Mouse (Mus musculus) embryonic facial prominence, embryonic 15.5 days (tissue): ENCODE data around the gene Ntn4. TPM values are rescaled to one million over a fixed set of nuclear protein-coding genes. Genes with fewer than 3 reads are reported as not detected.

ENCODE experiments used
- ATAC-seq: fragments of 200-750 bp; cut with Nextera tagmentation; 2 replicates; pipeline ENCODE4 v1.8.0; 2017; ENCODE audit warnings: low read depth, moderate TSS enrichment; ENCODE audit not compliant: insufficient number of reproducible peaks, low FRiP score, low TSS enrichment
- H3K27ac ChIP-seq: fragments of 300-500 bp; sonication (generic); replicated peaks from 2 replicates; pipeline ENCODE4 v1.5.1; 2015; ENCODE audit warnings: mild to moderate bottlenecking, inconsistent platforms
- H3K27me3 ChIP-seq: fragments of 300-500 bp; sonication (generic); 2 replicates; pipeline ENCODE4 v1.6.1; 2015; ENCODE audit warnings: inconsistent platforms
- H3K36me3 ChIP-seq: fragments of 300-500 bp; sonication (generic); 2 replicates; pipeline ENCODE4 v1.6.1; 2015; ENCODE audit warnings: mild to moderate bottlenecking, inconsistent platforms
- H3K4me1 ChIP-seq: fragments of 300-500 bp; sonication (generic); 2 replicates; pipeline ENCODE4 v1.6.1; 2015; ENCODE audit warnings: inconsistent platforms
- H3K4me2 ChIP-seq: fragments of 300-500 bp; sonication (generic); replicated peaks from 2 replicates; pipeline ENCODE4 v1.6.1; 2015; ENCODE audit warnings: mild to moderate bottlenecking, inconsistent platforms
- H3K4me3 ChIP-seq: fragments of 300-500 bp; sonication (generic); replicated peaks from 2 replicates; pipeline ENCODE4 v1.5.1; 2015; ENCODE audit warnings: mild to moderate bottlenecking, inconsistent platforms
- H3K9ac ChIP-seq: fragments of 300-500 bp; sonication (generic); 2 replicates; pipeline ENCODE4 v1.6.1; 2015; ENCODE audit warnings: inconsistent platforms
- H3K9me3 ChIP-seq: fragments of 300-500 bp; sonication (generic); replicated peaks from 2 replicates; pipeline ENCODE4 v1.6.1; 2016; ENCODE audit warnings: inconsistent platforms
- WGBS: fragments of 180-500 bp; shearing (Covaris S2); methylation state at CpG from one replicate; pipeline ENCODE4 v1.1.7; 2015; 5-methylcytosine and 5-hydroxymethylcytosine counted together
- polyA plus RNA-seq: library from polyadenylated mRNA; unstranded; fragments of >200 nt; fragmentation: Nextera tagmentation; extraction: Ambion mirVana; gene quantifications from 2 replicates; pipeline ENCODE4 v1.2.1, GENCODE M21; 2015

The Ntn4 gene
- polyA plus RNA-seq, 1 experiment from 2014 or later = 1.1 TPM

DNA sequence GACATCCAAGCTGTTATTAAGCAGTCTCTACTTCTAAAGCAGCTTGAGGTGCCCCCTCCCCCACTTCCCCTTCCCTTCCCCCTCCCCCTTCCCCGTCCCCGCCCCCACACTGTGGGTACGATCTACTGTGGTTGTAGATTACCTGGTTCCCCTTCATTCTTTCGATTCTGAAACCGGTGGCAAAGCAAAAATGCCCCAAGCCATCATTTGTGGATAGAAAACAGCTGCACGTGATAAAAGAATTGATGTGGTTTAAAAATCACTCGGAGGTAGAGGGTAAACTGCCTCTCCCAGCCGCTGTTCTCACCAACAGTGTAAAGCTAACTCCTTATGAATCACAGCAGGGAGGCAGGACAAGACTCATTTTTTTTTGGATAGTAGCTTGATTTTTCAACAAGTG, 25.6 kb upstream of the Ntn4 start:
- H3K4me2 ChIP-seq = no peak overlapping the region
- ATAC-seq = no peak
- no peak overlapping the region for H3K4me3 ChIP-seq
- no peaks in the 10 kb centered on the region for H3K36me3 ChIP-seq
- H3K9me3 ChIP-seq = no peaks in the 10 kb centered on the region
- 28% methylated on average over 8 of the region's 8 CpGs for WGBS
- H3K9ac ChIP-seq = no peak overlapping the region
- no peaks in the 10 kb centered on the region for H3K27me3 ChIP-seq
- H3K27ac ChIP-seq = no peak overlapping the region
- H3K4me1 ChIP-seq = no peaks in the 10 kb centered on the region

DNA sequence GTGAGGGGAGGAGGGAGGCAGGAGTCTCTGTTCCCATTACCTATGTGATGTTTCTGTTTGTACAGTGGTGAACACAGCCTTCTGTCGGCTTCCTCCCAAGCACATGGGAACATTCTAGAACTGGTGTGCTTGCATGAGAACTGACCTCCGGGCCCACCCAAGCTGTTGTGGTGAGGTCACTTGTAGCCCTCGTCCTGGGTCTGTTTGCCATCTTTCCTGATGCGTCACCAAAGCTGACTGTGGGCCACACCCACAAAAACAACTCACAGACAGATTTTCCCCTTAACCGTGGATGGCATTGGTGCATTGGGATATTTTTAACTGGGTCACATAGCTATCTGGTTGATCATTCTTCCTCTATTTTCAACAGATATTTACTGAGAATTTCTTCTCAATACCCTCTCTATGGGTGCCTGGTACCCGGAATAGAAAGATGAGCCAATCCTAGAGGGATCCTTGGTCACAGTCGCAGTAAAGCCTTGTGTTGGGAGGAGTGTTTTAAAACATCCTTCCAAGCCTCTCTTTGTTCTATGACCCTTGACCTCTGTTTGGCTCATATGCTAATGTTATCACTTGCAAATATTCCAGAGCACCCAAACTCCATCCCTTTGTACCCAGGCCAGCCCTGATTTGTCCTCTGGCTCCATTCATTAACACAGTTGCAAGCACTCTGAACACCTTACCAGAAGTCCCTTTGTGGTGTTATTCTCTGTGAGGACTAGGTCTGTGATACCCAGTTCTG, 19.9 kb upstream of the Ntn4 start:
- H3K4me3 ChIP-seq = no peak overlapping the region
- H3K4me2 ChIP-seq = no peak overlapping the region
- no peaks in the 10 kb centered on the region for H3K36me3 ChIP-seq
- ATAC-seq = no peak
- no peaks in the 10 kb centered on the region for H3K27me3 ChIP-seq
- WGBS = 66% methylated on average over 7 of the region's 7 CpGs
- no peaks in the 10 kb centered on the region for H3K4me1 ChIP-seq
- no peak overlapping the region for H3K9ac ChIP-seq
- no peaks in the 10 kb centered on the region for H3K9me3 ChIP-seq
- no peak overlapping the region for H3K27ac ChIP-seq

DNA sequence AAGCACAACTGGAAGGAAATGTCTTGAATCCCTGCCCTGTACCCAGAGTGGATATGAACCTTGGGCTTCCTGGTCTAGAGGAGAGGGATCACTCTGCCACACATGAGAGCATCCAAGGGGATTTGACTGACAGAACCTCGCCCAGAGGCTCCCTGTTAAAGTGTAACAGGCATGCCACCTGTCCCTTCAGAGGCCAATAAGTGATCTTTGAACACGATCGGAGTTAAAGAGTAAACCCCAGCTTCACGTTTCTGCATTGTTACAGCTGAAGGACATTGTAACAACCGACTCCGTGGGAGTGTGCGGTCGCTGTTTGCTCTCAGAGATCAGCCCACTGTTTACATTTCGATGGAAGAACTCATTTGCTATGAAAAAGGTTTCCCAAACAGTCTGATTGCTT, 16.8 kb upstream of the Ntn4 start:
- Histone ChIP-seq H3K9ac (no peak overlapping the region), H3K9me3 (no peaks in the 10 kb centered on the region), H3K4me2 (no peak overlapping the region), H3K4me1 (no peaks in the 10 kb centered on the region), H3K27me3 (no peaks in the 10 kb centered on the region), H3K27ac (no peak overlapping the region), H3K4me3 (no peak overlapping the region), H3K36me3 (no peaks in the 10 kb centered on the region)
- no peak for ATAC-seq
- 45% methylated on average over 9 of the region's 9 CpGs for WGBS

DNA sequence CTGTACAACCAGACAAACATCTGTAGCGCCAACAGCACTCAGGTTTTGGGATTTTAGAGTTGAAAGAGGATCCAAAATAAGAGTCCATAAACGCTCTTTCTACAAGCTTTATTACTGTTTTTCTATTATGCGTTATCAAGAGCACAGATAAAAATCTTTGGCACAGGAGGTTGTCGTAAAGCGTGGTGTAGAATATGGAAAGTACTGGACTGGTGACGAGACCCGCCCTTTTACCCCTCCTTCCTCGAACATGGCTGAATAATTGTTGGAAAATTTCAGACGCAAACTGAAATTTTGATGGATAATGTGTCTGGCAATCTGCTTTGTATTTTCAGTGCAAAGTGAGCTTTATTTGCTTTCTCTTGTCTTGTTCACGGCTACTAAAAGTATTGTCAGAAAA, 16.3 kb upstream of the Ntn4 start:
- no peaks in the 10 kb centered on the region for H3K4me1 ChIP-seq
- H3K9me3 ChIP-seq = no peaks in the 10 kb centered on the region
- H3K36me3 ChIP-seq = no peaks in the 10 kb centered on the region
- H3K27ac ChIP-seq = no peak overlapping the region
- no peaks in the 10 kb centered on the region for H3K27me3 ChIP-seq
- H3K4me3 ChIP-seq = no peak overlapping the region
- H3K9ac ChIP-seq = no peak overlapping the region
- 55% methylated on average over 10 of the region's 10 CpGs for WGBS
- no peak overlapping the region for H3K4me2 ChIP-seq
- ATAC-seq = no peak

DNA sequence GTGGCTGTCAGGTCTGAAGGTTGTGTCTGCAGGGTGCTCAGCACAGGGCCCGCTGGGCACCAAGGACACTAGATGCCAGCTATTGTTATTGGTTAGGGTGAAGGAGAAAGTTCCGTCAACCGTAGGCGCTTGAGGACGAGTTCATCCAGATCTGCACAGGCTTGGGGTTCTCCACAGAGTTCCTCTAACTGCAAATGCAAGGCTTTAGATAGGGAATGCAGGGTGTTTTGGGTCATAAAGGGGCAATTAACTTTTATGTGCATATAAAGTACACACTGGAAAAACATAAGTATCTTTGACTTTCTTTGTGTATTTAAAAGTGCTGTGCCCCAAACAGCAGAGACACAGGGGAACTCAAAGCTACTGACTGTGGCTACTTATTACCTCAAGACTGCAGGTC, 10.2 kb upstream of the Ntn4 start:
- no peak overlapping the region for H3K4me3 ChIP-seq
- H3K27ac ChIP-seq = no peak overlapping the region
- no peak for ATAC-seq
- no peaks in the 10 kb centered on the region for H3K36me3 ChIP-seq
- no peaks in the 10 kb centered on the region for H3K9me3 ChIP-seq
- H3K9ac ChIP-seq = no peak overlapping the region
- H3K27me3 ChIP-seq = no peaks in the 10 kb centered on the region
- 96% methylated on average over 5 of the region's 5 CpGs for WGBS
- H3K4me1 ChIP-seq = no peaks in the 10 kb centered on the region
- H3K4me2 ChIP-seq = no peak overlapping the region

DNA sequence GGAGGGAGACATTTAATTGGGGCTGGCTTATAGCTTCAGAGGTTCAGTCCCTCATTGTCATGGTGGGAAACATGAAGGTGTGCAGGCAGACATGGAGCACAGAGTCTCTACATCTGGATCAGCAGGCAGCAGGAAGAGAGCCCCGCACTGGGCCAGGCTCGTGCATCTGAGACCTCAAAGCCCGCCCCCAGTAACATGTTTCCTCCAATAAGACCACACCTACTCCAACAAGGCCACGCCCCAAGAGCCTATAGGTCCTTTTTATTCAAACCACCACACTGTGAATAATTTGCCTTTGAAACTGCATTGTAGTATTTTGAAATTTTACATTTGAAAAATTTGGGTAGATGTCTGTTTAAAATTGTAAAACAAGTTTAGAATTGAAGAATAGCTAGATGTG, 8.4 kb upstream of the Ntn4 start:
- no peaks in the 10 kb centered on the region for H3K9me3 ChIP-seq
- H3K36me3 ChIP-seq = no peaks in the 10 kb centered on the region
- no peaks in the 10 kb centered on the region for H3K27me3 ChIP-seq
- H3K27ac ChIP-seq = no peak overlapping the region
- H3K9ac ChIP-seq = no peak overlapping the region
- H3K4me2 ChIP-seq = no peak overlapping the region
- no peak overlapping the region for H3K4me3 ChIP-seq
- no peaks in the 10 kb centered on the region for H3K4me1 ChIP-seq
- no peak for ATAC-seq
- 68% methylated on average over 4 of the region's 4 CpGs for WGBS

DNA sequence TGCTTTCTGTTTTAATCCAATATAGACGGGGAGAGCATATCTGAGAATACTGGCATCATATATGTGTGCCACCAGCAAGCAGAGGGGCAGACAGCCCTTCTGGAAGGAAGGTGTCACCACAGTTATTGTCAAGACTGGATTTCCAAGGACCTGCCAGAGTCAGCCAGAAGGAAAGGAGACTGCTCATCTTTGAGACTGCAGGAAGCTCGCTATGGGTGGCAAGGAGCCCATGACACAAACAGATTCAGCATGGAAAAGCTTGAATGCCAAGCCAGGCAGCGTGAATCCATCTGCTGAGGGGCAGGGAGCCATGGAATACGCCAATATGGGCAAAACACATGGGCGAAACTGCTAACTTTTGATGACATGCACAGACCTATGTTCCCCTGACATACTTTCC, 6.9 kb upstream of the Ntn4 start:
- ATAC-seq = no peak
- Histone ChIP-seq H3K27me3 (no peaks in the 10 kb centered on the region), H3K9me3 (no peaks in the 10 kb centered on the region), H3K4me2 (no peak overlapping the region), H3K27ac (no peak overlapping the region), H3K9ac (no peak overlapping the region), H3K36me3 (no peaks in the 10 kb centered on the region), H3K4me3 (no peak overlapping the region), H3K4me1 (no peaks in the 10 kb centered on the region)
- WGBS = 80% methylated on average over 5 of the region's 5 CpGs

DNA sequence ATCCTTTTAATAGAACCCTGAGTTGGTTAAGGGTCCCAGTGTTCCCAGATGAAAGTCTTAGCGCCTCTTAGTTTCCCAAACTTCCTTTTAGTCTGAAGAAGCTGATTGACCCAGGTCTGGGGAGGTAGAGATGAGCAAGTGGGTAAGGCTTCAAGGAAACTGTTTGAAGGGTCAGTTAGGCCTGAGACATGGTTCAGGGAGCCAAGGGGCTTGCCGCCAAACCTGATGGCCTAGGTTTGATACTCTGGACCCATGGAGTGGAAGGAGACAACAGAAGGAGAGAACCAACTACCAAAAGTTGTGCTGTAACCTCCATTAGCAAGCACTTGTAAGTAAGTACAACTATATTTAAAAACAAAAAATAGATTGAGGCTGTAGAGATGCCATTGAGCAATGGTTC, 6.5 kb upstream of the Ntn4 start:
- Histone ChIP-seq H3K9me3 (no peaks in the 10 kb centered on the region), H3K9ac (no peak overlapping the region), H3K4me2 (no peak overlapping the region), H3K4me1 (no peaks in the 10 kb centered on the region), H3K4me3 (no peak overlapping the region), H3K36me3 (no peaks in the 10 kb centered on the region), H3K27ac (no peak overlapping the region), H3K27me3 (no peaks in the 10 kb centered on the region)
- 92% methylated on average over 2 of the region's 2 CpGs for WGBS
- ATAC-seq = no peak

DNA sequence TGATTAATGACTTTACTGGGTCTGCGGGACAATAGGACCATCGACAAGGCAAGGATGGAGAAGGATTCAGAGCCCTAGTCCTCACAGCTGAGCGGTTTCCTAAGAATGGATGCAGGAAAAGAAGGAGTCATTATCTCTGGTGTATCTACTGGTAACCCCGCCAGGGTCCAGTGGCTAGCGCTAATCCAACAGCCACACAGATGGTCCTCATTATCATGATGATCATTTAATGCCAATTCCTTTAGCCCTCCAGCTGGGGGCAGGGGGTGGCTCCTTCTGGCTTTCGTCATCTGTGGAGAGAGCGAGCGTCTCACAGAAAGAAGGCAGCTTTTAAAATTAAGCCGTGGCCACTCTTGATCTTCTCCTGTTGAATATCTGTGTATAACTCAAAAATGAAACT, 4.5 kb upstream of the Ntn4 start:
- H3K27ac ChIP-seq = no peak overlapping the region
- no peaks in the 10 kb centered on the region for H3K9me3 ChIP-seq
- H3K36me3 ChIP-seq = no peaks in the 10 kb centered on the region
- H3K4me1 ChIP-seq = peaks cover 8% of the 10 kb centered on the region
- no peak for ATAC-seq
- H3K4me3 ChIP-seq = no peak overlapping the region
- no peak overlapping the region for H3K4me2 ChIP-seq
- no peak overlapping the region for H3K9ac ChIP-seq
- no peaks in the 10 kb centered on the region; the same call in 1 of the 2 replicates for H3K27me3 ChIP-seq
- WGBS = 36% methylated on average over 9 of the region's 9 CpGs

DNA sequence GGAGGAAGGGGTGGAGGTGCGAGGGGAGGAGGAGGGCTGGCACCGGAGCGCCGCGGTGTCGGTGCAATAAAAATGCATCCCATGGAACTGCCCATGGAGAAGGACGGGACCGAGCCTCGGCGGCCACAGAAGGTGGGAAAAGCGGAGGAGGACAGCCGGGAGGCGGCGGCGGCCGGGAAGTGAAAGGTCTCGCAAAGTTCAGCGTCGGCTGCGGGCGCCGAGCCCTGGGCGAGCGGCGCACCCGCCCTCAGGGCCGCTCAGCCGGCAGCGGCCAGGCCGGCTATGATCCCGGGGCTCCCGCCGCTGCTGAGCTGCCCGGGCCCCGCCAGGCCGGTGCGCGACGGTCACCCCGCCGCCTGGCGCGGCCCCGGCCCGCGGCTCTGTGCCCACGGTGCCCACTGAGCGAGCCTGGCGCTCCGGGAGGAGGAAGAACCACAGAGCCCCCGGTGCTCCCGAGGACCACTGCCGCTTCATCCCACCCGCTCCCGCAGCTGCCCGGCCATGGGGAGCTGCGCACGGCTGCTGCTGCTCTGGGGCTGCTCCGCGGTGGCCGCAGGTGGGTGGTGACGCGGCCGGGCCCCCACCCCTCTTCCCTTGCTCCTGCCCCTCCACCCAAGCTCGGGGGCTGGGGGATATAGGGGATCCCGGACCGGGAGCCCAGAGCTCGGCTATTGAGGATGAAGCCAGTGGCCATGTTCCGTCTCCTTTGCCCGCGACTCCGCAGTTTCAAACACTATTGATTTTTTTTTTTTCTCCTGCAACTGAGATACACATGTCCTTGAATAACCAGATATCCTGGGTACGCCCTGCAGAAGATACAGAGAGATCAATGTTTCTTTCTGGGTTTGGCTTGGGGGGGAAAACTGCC, 706 bp downstream of the Ntn4 start:
- Histone ChIP-seq H3K9me3 (no peaks in the 10 kb centered on the region), H3K4me3 (peak overlapping the region; percentile 75), H3K4me2 (peak overlapping the region; percentile 99), H3K27me3 (peaks cover 11% of the 10 kb centered on the region), H3K4me1 (peaks cover 20% of the 10 kb centered on the region), H3K27ac (no peak overlapping the region), H3K9ac (peak overlapping the region; percentile 33), H3K36me3 (no peaks in the 10 kb centered on the region)
- WGBS = under 1% methylated on average over 64 of the region's 73 CpGs
- peak; percentile 56 for ATAC-seq

DNA sequence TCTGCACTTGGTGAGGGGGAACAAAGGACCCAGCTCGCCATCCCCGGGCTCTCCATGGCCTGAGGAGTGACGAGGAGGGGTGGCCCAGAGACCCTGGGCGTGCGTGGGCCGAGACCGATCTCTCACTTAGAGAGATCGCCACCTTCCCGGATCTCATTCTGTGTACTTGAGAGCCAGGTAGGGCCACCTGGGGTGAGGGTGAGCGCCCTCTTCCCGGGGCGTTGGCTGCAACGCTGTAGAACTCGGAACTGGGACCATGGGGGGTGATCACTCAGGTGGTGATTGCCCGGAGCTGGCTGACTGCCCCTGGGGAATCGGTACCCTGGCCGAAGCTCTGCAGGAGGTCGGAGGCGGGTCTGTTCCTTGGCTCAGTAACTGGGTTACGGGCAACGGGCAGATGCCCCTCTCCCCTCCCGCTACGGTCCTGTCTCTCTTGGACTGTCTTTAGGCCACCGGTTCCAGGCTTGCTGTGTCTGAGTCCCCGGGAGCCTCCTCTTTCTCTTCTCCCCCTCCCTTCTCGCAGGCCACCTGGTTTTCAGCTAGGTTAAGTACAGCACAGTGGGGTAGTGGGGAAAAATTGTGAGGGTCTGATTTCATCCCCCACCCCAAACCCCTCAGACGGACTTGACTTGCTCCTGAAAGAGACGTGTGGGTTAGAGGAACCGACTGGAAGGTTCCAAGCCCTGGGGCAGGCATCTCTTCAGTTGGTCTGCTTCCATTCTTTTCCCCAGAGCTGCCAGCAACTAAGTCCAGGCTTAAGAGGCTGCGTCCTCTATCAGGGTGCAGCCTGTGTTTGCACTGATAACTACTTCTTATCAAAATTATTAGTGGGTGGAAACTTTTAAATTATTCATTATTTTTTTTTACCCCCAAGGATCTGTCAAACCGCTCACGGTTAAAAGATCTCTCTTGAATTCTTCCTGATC, 1.6 kb downstream of the Ntn4 start:
- Histone ChIP-seq H3K27me3 (peaks cover 11% of the 10 kb centered on the region), H3K4me3 (peak overlapping the region; percentile 75), H3K4me1 (peaks cover 20% of the 10 kb centered on the region), H3K9ac (peak overlapping the region; percentile 33), H3K4me2 (peak overlapping the region; percentile 99), H3K9me3 (no peaks in the 10 kb centered on the region), H3K27ac (no peak overlapping the region), H3K36me3 (no peaks in the 10 kb centered on the region)
- 7% methylated on average over 32 of the region's 32 CpGs for WGBS
- ATAC-seq = peak; percentile 45; the same call in 1 of the 2 replicates
